Mouse (Mus musculus) lung, embryonic 14.5 days (tissue): ENCODE data around the gene Mrtfa. TPM values are rescaled to one million over a fixed set of nuclear protein-coding genes. Genes with fewer than 3 reads are reported as not detected.

ENCODE experiments used
- ATAC-seq: fragments of 200-750 bp; cut with Nextera tagmentation; 2 replicates; pipeline ENCODE4 v1.8.0; 2017; ENCODE audit warnings: mild to moderate bottlenecking, moderate TSS enrichment, moderate library complexity; ENCODE audit not compliant: insufficient read depth
- DNase-seq: peaks from one replicate; pipeline ENCODE4 v3.0.0-alpha.2; 2015
- H3K27ac ChIP-seq: fragments of 300-500 bp; sonication (generic); 2 replicates; pipeline ENCODE4 v1.5.1; 2014; ENCODE audit warnings: low read depth, mild to moderate bottlenecking, moderate library complexity
- H3K27me3 ChIP-seq: fragments of 300-500 bp; sonication (generic); 2 replicates; pipeline ENCODE4 v1.6.1; 2014; ENCODE audit warnings: low read length, control low read depth; ENCODE audit not compliant: insufficient read depth
- H3K36me3 ChIP-seq: fragments of 300-500 bp; sonication (generic); 2 replicates; pipeline ENCODE4 v1.6.1; 2014; ENCODE audit warnings: control low read depth; ENCODE audit not compliant: insufficient read depth
- H3K4me1 ChIP-seq: fragments of 300-500 bp; sonication (generic); 2 replicates; pipeline ENCODE4 v1.6.1; 2014; ENCODE audit warnings: antibody characterized with exemption, control low read depth; ENCODE audit not compliant: insufficient read depth
- H3K4me2 ChIP-seq: fragments of 300-500 bp; sonication (generic); 2 replicates; pipeline ENCODE4 v1.6.1; 2014; ENCODE audit warnings: mild to moderate bottlenecking
- H3K4me3 ChIP-seq: fragments of 300-500 bp; sonication (generic); 2 replicates; pipeline ENCODE4 v1.5.1; 2014; ENCODE audit warnings: low read depth, low read length
- H3K9ac ChIP-seq: fragments of 300-500 bp; sonication (generic); 2 replicates; pipeline ENCODE4 v1.6.1; 2014
- H3K9me3 ChIP-seq: fragments of 300-500 bp; sonication (generic); 2 replicates; pipeline ENCODE4 v1.6.1; 2016; ENCODE audit warnings: low read depth, low read length, control low read depth
- CTCF ChIP-seq: IDR thresholded peaks from 2 replicates; pipeline ENCODE4 v1.5.1; 2016; ENCODE audit warnings: antibody characterized with exemption, low read depth
- WGBS: fragments of 180-500 bp; shearing (Covaris S2); extraction: QIAGEN DNeasy Blood & Tissue Kit; methylation state at CpG from one replicate; pipeline ENCODE4 v1.1.7; 2014; 5-methylcytosine and 5-hydroxymethylcytosine counted together
- polyA plus RNA-seq: library from polyadenylated mRNA; unstranded; fragments of >200 nt; fragmentation: Nextera tagmentation; extraction: Ambion mirVana; gene quantifications from 2 replicates; pipeline ENCODE4 v1.2.1, GENCODE M21; 2014

Mrtfa gene
- polyA plus RNA-seq, 1 experiment from 2014 or later = 28.9 TPM

- Histone ChIP-seq H3K27ac (no peak overlapping the region), H3K4me2 (no peak overlapping the region), H3K9me3 (no peaks in the 10 kb centered on the region), H3K4me3 (no peak overlapping the region), H3K9ac (no peak overlapping the region), H3K36me3 (no peaks in the 10 kb centered on the region), H3K27me3 (no peaks in the 10 kb centered on the region), H3K4me1 (no peaks in the 10 kb centered on the region)
- no peak for TF ChIP-seq CTCF
- no peak for DNase-seq
- WGBS = 54% methylated on average over 10 of the region's 10 CpGs
- ATAC-seq = no peak
Measured at GRCm38 (mm10) chr15:81197197-81197596, 6.6 kb upstream of the Mrtfa start.

- DNase-seq = no peak
- TF ChIP-seq CTCF = no peak
Measured at GRCm38 (mm10) chr15:81195447-81195846, 4.9 kb upstream of the Mrtfa start.

GRCm38 (mm10) chr15:81194791-81195190, 4.2 kb upstream of the Mrtfa start:
- ATAC-seq (no peak), DNase-seq (no peak)
- TF ChIP-seq CTCF = no peak
- H3K4me2 ChIP-seq = no peak overlapping the region
- no peaks in the 10 kb centered on the region for H3K4me1 ChIP-seq
- no peaks in the 10 kb centered on the region for H3K36me3 ChIP-seq
- WGBS = 84% methylated on average over 6 of the region's 6 CpGs
- H3K27me3 ChIP-seq = no peaks in the 10 kb centered on the region
- H3K9me3 ChIP-seq = no peaks in the 10 kb centered on the region
- H3K27ac ChIP-seq = no peak overlapping the region
- H3K9ac ChIP-seq = no peak overlapping the region
- no peak overlapping the region for H3K4me3 ChIP-seq

More at GRCm38 (mm10) chr15:81195447-81195846, 4.9 kb upstream of the Mrtfa start:
- H3K27me3 ChIP-seq = no peaks in the 10 kb centered on the region
- no peak for ATAC-seq
- H3K4me1 ChIP-seq = no peaks in the 10 kb centered on the region
- H3K27ac ChIP-seq = no peak overlapping the region
- no peaks in the 10 kb centered on the region for H3K36me3 ChIP-seq
- WGBS = 39% methylated on average over 4 of the region's 4 CpGs
- no peaks in the 10 kb centered on the region for H3K9me3 ChIP-seq
- H3K4me3 ChIP-seq = no peak overlapping the region
- no peak overlapping the region for H3K9ac ChIP-seq
- H3K4me2 ChIP-seq = no peak overlapping the region

GRCm38 (mm10) chr15:81192858-81193257, 2.3 kb upstream of the Mrtfa start:
- Histone ChIP-seq H3K9ac (no peak overlapping the region), H3K4me2 (no peak overlapping the region), H3K36me3 (peaks cover 5% of the 10 kb centered on the region; the same call in 1 of the 2 replicates), H3K4me1 (no peaks in the 10 kb centered on the region; the same call in 1 of the 2 replicates), H3K27me3 (no peaks in the 10 kb centered on the region), H3K9me3 (no peaks in the 10 kb centered on the region), H3K4me3 (no peak overlapping the region), H3K27ac (no peak overlapping the region)
- no peak for TF ChIP-seq CTCF
- DNase-seq (no peak), ATAC-seq (no peak)
- 90% methylated on average over 8 of the region's 8 CpGs for WGBS

- TF ChIP-seq CTCF = no peak
- Histone ChIP-seq H3K4me1 (no peaks in the 10 kb centered on the region; the same call in 1 of the 2 replicates), H3K9ac (no peak overlapping the region), H3K27me3 (no peaks in the 10 kb centered on the region), H3K9me3 (no peaks in the 10 kb centered on the region), H3K36me3 (peaks cover 7% of the 10 kb centered on the region; the same call in 1 of the 2 replicates), H3K4me2 (no peak overlapping the region), H3K27ac (no peak overlapping the region), H3K4me3 (no peak overlapping the region)
- no peak for ATAC-seq
- WGBS = 83% methylated on average over 5 of the region's 5 CpGs
- DNase-seq = no peak
Measured at GRCm38 (mm10) chr15:81192316-81192715, 1.8 kb upstream of the Mrtfa start.

- no peak for DNase-seq
- Histone ChIP-seq H3K4me2 (peak overlapping the region; percentile 70), H3K27me3 (no peaks in the 10 kb centered on the region), H3K4me1 (no peaks in the 10 kb centered on the region; the same call in 1 of the 2 replicates), H3K9ac (peak overlapping the region; percentile 58), H3K36me3 (peaks cover 7% of the 10 kb centered on the region; the same call in 1 of the 2 replicates), H3K4me3 (peak overlapping the region; percentile 92), H3K9me3 (no peaks in the 10 kb centered on the region), H3K27ac (peak overlapping the region; percentile 40; the same call in 1 of the 2 replicates)
- no peak for TF ChIP-seq CTCF
- no peak for ATAC-seq
- WGBS = 20% methylated on average over 9 of the region's 9 CpGs
Measured at GRCm38 (mm10) chr15:81191303-81191702, 746 bp upstream of the Mrtfa start.

- peaks cover 7% of the 10 kb centered on the region; the same call in 1 of the 2 replicates for H3K36me3 ChIP-seq
- H3K27me3 ChIP-seq = no peaks in the 10 kb centered on the region
- no peak for TF ChIP-seq CTCF
- under 1% methylated on average over 46 of the region's 46 CpGs for WGBS
- H3K4me1 ChIP-seq = no peaks in the 10 kb centered on the region; the same call in 1 of the 2 replicates
- H3K4me2 ChIP-seq = peak overlapping the region; percentile 89
- H3K9me3 ChIP-seq = no peaks in the 10 kb centered on the region
- ATAC-seq = peak; percentile 62
- peak overlapping the region; percentile 55; the same call in 1 of the 2 replicates for H3K27ac ChIP-seq
- H3K4me3 ChIP-seq = peak overlapping the region; percentile 92
- peak overlapping the region; percentile 80 for H3K9ac ChIP-seq
- peak; percentile 34 for DNase-seq
Measured at GRCm38 (mm10) chr15:81190011-81190629, 437 bp downstream of the Mrtfa start.
